Mouse (Mus musculus) hindbrain, embryonic 11.5 days (tissue): Measurements from ENCODE around the gene Pcolce2. TPM values are rescaled to one million over a fixed set of nuclear protein-coding genes. Genes with fewer than 3 reads are reported as not detected.

Source experiments
- ATAC-seq: fragments of 200-750 bp; cut with Nextera tagmentation; 2 replicates; pipeline ENCODE4 v1.8.0; 2017; ENCODE audit warnings: mild to moderate bottlenecking, moderate TSS enrichment, moderate library complexity; ENCODE audit not compliant: low FRiP score
- DNase-seq: peaks from one replicate; pipeline ENCODE4 v3.0.0-alpha.2; 2015; ENCODE audit warnings: low spot score
- H3K27ac ChIP-seq: fragments of 300-500 bp; sonication (generic); 2 replicates; pipeline ENCODE4 v1.5.1; 2014; ENCODE audit warnings: mild to moderate bottlenecking, low read depth, low read length
- H3K27me3 ChIP-seq: fragments of 300-500 bp; sonication (generic); 2 replicates; pipeline ENCODE4 v1.6.1; 2014; ENCODE audit warnings: mild to moderate bottlenecking, low read length, moderate library complexity, mixed read lengths; ENCODE audit not compliant: control insufficient read depth, insufficient read depth
- H3K36me3 ChIP-seq: fragments of 300-500 bp; sonication (generic); 2 replicates; pipeline ENCODE4 v1.6.1; 2014; ENCODE audit warnings: mild to moderate bottlenecking, low read length, moderate library complexity, mixed read lengths; ENCODE audit not compliant: control insufficient read depth, insufficient read depth
- H3K4me1 ChIP-seq: fragments of 300-500 bp; sonication (generic); replicated peaks from 2 replicates; pipeline ENCODE4 v1.6.1; 2014; ENCODE audit warnings: low read length, mixed read lengths; ENCODE audit not compliant: control insufficient read depth, insufficient read depth
- H3K4me2 ChIP-seq: fragments of 300-500 bp; sonication (generic); replicated peaks from 2 replicates; pipeline ENCODE4 v1.6.1; 2014; ENCODE audit warnings: mild to moderate bottlenecking, low read depth, low read length
- H3K4me3 ChIP-seq: fragments of 300-500 bp; sonication (generic); 2 replicates; pipeline ENCODE4 v1.5.1; 2014; ENCODE audit warnings: low read depth, low read length
- H3K9ac ChIP-seq: fragments of 300-500 bp; sonication (generic); 2 replicates; pipeline ENCODE4 v1.6.1; 2014; ENCODE audit warnings: low read depth, low read length
- H3K9me3 ChIP-seq: fragments of 300-500 bp; sonication (generic); 2 replicates; pipeline ENCODE4 v1.6.1; 2016; ENCODE audit warnings: low read length; ENCODE audit not compliant: control insufficient read depth
- WGBS: fragments of 180-500 bp; shearing (Covaris S2); extraction: QIAGEN DNeasy Blood & Tissue Kit; methylation state at CpG from one replicate; pipeline ENCODE4 v1.1.7; 2014; 5-methylcytosine and 5-hydroxymethylcytosine counted together
- polyA plus RNA-seq: library from polyadenylated mRNA; unstranded; fragments of >200 nt; fragmentation: Nextera tagmentation; extraction: Ambion mirVana; gene quantifications from 2 replicates; pipeline ENCODE4 v1.2.1, GENCODE M21; 2014

Gene Pcolce2
- polyA plus RNA-seq, 1 experiment from 2014 or later: 2.6 TPM

- Histone ChIP-seq H3K4me1 (no peaks in the 10 kb centered on the region), H3K27ac (no peak overlapping the region), H3K4me3 (no peak overlapping the region), H3K27me3 (no peaks in the 10 kb centered on the region), H3K9me3 (no peaks in the 10 kb centered on the region), H3K9ac (no peak overlapping the region), H3K36me3 (no peaks in the 10 kb centered on the region), H3K4me2 (no peak overlapping the region)
- 91% methylated on average over 5 of the region's 5 CpGs for WGBS
- no peak for DNase-seq
- ATAC-seq: no peak
Observed at GRCm38 (mm10) chr9:95705371-95705770, 68.0 kb downstream of the Pcolce2 start.

DNA sequence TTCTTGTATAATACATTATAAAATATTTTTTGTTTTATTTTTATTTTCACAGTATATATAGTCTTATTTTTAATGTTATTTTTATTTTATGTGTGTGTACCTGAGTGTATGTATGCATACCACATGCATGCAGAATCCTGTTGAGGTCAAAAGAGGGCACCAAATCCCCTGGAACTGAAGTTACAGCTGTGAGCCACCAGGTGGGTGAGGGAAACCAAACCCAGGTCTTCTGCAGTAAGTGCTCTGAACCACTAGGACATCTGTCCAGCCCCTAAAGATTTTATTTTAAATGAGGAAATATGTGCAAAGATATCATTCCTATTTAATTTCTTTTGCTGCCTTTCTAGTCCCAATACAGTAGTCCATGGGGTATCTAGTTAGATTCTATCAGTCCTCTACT lies 71.5 kb downstream of the Pcolce2 start:
- no peaks in the 10 kb centered on the region for H3K9me3 ChIP-seq

DNA sequence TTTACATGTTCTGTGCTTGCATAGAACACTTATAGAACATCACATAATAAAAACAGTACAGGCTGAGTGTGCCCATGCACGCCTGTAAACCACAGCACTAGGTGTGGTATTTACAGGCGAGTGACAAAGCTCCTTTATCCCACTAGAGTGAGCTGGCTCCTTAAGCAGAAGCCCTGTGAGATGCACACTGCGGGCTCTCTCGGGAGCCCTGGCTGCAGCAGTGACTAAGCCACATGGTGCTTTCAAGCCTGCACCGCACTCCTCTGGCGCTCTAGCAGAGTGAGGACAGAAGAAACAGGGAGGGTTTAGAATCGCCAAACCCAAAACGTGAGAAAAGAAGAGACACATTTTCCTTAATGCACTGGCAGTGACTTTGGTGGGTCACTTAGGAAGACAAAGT lies 75.2 kb downstream of the Pcolce2 start:
- Histone ChIP-seq H3K4me1 (no peaks in the 10 kb centered on the region), H3K9me3 (no peaks in the 10 kb centered on the region), H3K27me3 (no peaks in the 10 kb centered on the region), H3K4me2 (no peak overlapping the region), H3K27ac (no peak overlapping the region), H3K9ac (no peak overlapping the region), H3K36me3 (no peaks in the 10 kb centered on the region), H3K4me3 (no peak overlapping the region)
- WGBS: 39% methylated on average over 8 of the region's 8 CpGs
- ATAC-seq (no peak), DNase-seq (no peak)

More for the DNA sequence above, 71.5 kb downstream of the Pcolce2 start:
- no peak overlapping the region for H3K4me2 ChIP-seq
- H3K36me3 ChIP-seq: no peaks in the 10 kb centered on the region
- no peaks in the 10 kb centered on the region for H3K27me3 ChIP-seq
- ATAC-seq (no peak), DNase-seq (no peak)
- no peak overlapping the region for H3K9ac ChIP-seq
- H3K4me3 ChIP-seq: no peak overlapping the region
- no peak overlapping the region for H3K27ac ChIP-seq
- no peaks in the 10 kb centered on the region for H3K4me1 ChIP-seq

DNA sequence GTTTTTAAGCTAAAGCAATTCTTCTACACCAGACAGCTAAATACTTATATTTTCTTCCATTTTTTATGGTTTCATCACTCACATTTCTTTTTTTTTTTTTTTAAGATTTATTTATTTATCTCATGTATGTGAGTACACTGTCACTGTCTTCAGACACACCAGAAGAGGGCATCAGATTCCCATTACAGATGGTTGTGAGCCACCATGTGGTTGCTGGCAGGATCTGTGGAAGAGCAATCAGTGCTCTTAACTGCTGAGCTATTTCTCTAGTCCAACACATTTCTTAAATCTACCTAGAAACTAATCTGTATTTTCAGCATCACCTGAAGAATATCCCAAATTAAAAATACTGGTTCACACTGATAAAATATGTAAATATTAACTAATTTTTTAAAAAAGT lies 98.8 kb downstream of the Pcolce2 start:
- Histone ChIP-seq H3K36me3 (no peaks in the 10 kb centered on the region), H3K27me3 (no peaks in the 10 kb centered on the region), H3K27ac (no peak overlapping the region), H3K9ac (no peak overlapping the region), H3K4me3 (no peak overlapping the region), H3K4me1 (no peaks in the 10 kb centered on the region), H3K4me2 (no peak overlapping the region), H3K9me3 (no peaks in the 10 kb centered on the region)
- DNase-seq: no peak
- ATAC-seq: no peak

GRCm38 (mm10) chr9:95744845-95745613 lies 107.6 kb downstream of the Pcolce2 start:
- H3K4me1 ChIP-seq: no peaks in the 10 kb centered on the region
- no peak overlapping the region for H3K27ac ChIP-seq
- no peaks in the 10 kb centered on the region for H3K9me3 ChIP-seq
- no peak overlapping the region for H3K4me3 ChIP-seq
- H3K4me2 ChIP-seq: no peak overlapping the region
- 0 out of 2 replicates have a peak, but pooled peaks cover 2% of the 10 kb centered on the region for H3K27me3 ChIP-seq
- DNase-seq (no peak), ATAC-seq (no peak)
- no peak overlapping the region for H3K9ac ChIP-seq
- no peaks in the 10 kb centered on the region for H3K36me3 ChIP-seq
- WGBS: 75% methylated on average over 7 of the region's 7 CpGs

DNA sequence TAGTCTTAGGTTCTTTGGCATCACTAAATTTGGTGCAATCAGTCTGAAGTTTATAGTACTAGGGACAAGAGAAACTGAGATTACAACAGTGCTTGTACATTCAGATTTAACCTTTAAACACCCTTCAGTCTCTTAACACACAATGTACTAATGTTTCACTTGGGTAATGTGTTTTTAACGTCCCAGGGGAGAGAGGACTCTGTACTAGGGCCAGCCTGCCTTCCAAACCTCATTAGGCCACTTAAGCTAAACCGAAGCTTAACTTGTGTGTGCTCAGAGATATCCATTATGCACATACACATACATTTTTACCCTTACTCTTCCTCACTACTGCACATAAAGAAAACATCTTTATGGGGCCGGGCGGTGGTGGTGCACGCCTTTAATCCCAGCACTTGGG lies 109.9 kb downstream of the Pcolce2 start:
- no peaks in the 10 kb centered on the region for H3K9me3 ChIP-seq
- no peaks in the 10 kb centered on the region for H3K4me1 ChIP-seq
- H3K4me3 ChIP-seq: no peak overlapping the region
- no peaks in the 10 kb centered on the region for H3K36me3 ChIP-seq
- DNase-seq: no peak
- H3K27ac ChIP-seq: no peak overlapping the region
- 0 out of 2 replicates have a peak, but pooled peaks cover 2% of the 10 kb centered on the region for H3K27me3 ChIP-seq
- no peak for ATAC-seq
- no peak overlapping the region for H3K9ac ChIP-seq
- H3K4me2 ChIP-seq: no peak overlapping the region
- WGBS: 87% methylated on average over 5 of the region's 5 CpGs

Other genes starting within 250 kb of the Pcolce2 start
- gene Chst2, start 230.9 kb upstream of the Pcolce2 start, polyA plus RNA-seq: 7.5 and 7.8 TPM in 2 replicates
- 142 and 183 TPM in 2 replicates for gene U2surp, start 125.6 kb upstream of the Pcolce2 start, polyA plus RNA-seq
- gene Paqr9, start 77.9 kb upstream of the Pcolce2 start, polyA plus RNA-seq: 0.37 and 0.46 TPM in 2 replicates
- 3.3 and 4.1 TPM in 2 replicates for gene Trpc1, start 112.8 kb downstream of the Pcolce2 start, polyA plus RNA-seq
- 7.1 and 8.3 TPM in 2 replicates for gene Pls1, start 207.7 kb downstream of the Pcolce2 start, polyA plus RNA-seq
- 21.9 and 22.0 TPM in 2 replicates for gene Atr, start 220.0 kb downstream of the Pcolce2 start, polyA plus RNA-seq